Mouse (Mus musculus) hindbrain, embryonic 14.5 days (tissue): Measurements from ENCODE around the gene Psmb10. TPM values are rescaled to one million over a fixed set of nuclear protein-coding genes. Genes with fewer than 3 reads are reported as not detected.

ENCODE experiments used
- ATAC-seq: fragments of 200-750 bp; cut with Nextera tagmentation; 2 replicates; pipeline ENCODE4 v1.8.0; 2017; ENCODE audit warnings: moderate number of reproducible peaks, mild to moderate bottlenecking, moderate TSS enrichment, moderate library complexity; ENCODE audit not compliant: low FRiP score
- DNase-seq: peaks from one replicate; pipeline ENCODE4 v3.0.0-alpha.2; 2015; ENCODE audit warnings: low spot score
- H3K27ac ChIP-seq: fragments of 300-500 bp; sonication (generic); 2 replicates; pipeline ENCODE4 v1.5.1; 2014; ENCODE audit warnings: mild to moderate bottlenecking, moderate library complexity
- H3K27me3 ChIP-seq: fragments of 300-500 bp; sonication (generic); 2 replicates; pipeline ENCODE4 v1.6.1; 2014; ENCODE audit warnings: mild to moderate bottlenecking, low read length, mixed read lengths; ENCODE audit not compliant: control insufficient read depth, insufficient read depth
- H3K36me3 ChIP-seq: fragments of 300-500 bp; sonication (generic); replicated peaks from 2 replicates; pipeline ENCODE4 v1.6.1; 2014; ENCODE audit not compliant: control insufficient read depth, insufficient read depth
- H3K4me1 ChIP-seq: fragments of 300-500 bp; sonication (generic); replicated peaks from 2 replicates; pipeline ENCODE4 v1.6.1; 2014; ENCODE audit warnings: antibody characterized with exemption, low read length, mixed read lengths; ENCODE audit not compliant: control insufficient read depth, insufficient read depth
- H3K4me2 ChIP-seq: fragments of 300-500 bp; sonication (generic); replicated peaks from 2 replicates; pipeline ENCODE4 v1.6.1; 2014; ENCODE audit warnings: mild to moderate bottlenecking, moderate library complexity
- H3K4me3 ChIP-seq: fragments of 300-500 bp; sonication (generic); replicated peaks from 2 replicates; pipeline ENCODE4 v1.5.1; 2014; ENCODE audit warnings: mild to moderate bottlenecking, low read length
- H3K9ac ChIP-seq: fragments of 300-500 bp; sonication (generic); 2 replicates; pipeline ENCODE4 v1.6.1; 2014
- H3K9me3 ChIP-seq: fragments of 300-500 bp; sonication (generic); 2 replicates; pipeline ENCODE4 v1.6.1; 2016; ENCODE audit warnings: low read length; ENCODE audit not compliant: control insufficient read depth
- WGBS: fragments of 180-500 bp; shearing (Covaris S2); extraction: QIAGEN DNeasy Blood & Tissue Kit; methylation state at CpG from one replicate; pipeline ENCODE4 v1.1.7; 2014; 5-methylcytosine and 5-hydroxymethylcytosine counted together
- polyA plus RNA-seq: library from polyadenylated mRNA; unstranded; fragments of >200 nt; fragmentation: Nextera tagmentation; extraction: Ambion mirVana; gene quantifications from 2 replicates; pipeline ENCODE4 v1.2.1, GENCODE M21; 2014

The Psmb10 gene
- polyA plus RNA-seq, 1 experiment from 2014 or later: 79.8 TPM

- Histone ChIP-seq H3K27ac (no peak within 1 kb of the TSS), H3K9me3 (no peaks in the 10 kb centered on the region), H3K4me1 (0 out of 2 replicates have a peak, but pooled peaks cover 4% of the 10 kb centered on the region), H3K4me3 (no peak within 1 kb of the TSS), H3K36me3 (no peaks in the 10 kb centered on the region), H3K9ac (no peak within 1 kb of the TSS), H3K27me3 (no peaks in the 10 kb centered on the region), H3K4me2 (no peak within 1 kb of the TSS)
- 57% methylated on average over 7 of the region's 8 CpGs for WGBS
- peak; percentile 47; the same call in 1 of the 2 replicates for ATAC-seq
- no peak for DNase-seq
Measured at GRCm38 (mm10) chr8:105943321-105943739, 5.1 kb upstream of the Psmb10 start, which contains the start of gene Lcat. Gene Lcat, minus strand, starts transcription at chr8:105943382.

GRCm38 (mm10) chr8:105942542-105942941 lies 4.3 kb upstream of the Psmb10 start:
- DNase-seq (no peak), ATAC-seq (no peak)
- Histone ChIP-seq H3K4me1 (peaks cover 8% of the 10 kb centered on the region; the same call in 1 of the 2 replicates), H3K4me3 (no peak overlapping the region), H3K27ac (no peak overlapping the region), H3K9ac (no peak overlapping the region), H3K9me3 (no peaks in the 10 kb centered on the region), H3K4me2 (no peak overlapping the region), H3K27me3 (no peaks in the 10 kb centered on the region), H3K36me3 (no peaks in the 10 kb centered on the region)
- WGBS: 91% methylated on average over 5 of the region's 5 CpGs

GRCm38 (mm10) chr8:105942026-105942425 lies 3.8 kb upstream of the Psmb10 start:
- DNase-seq (no peak), ATAC-seq (no peak)
- Histone ChIP-seq H3K4me3 (no peak overlapping the region), H3K27me3 (no peaks in the 10 kb centered on the region), H3K36me3 (no peaks in the 10 kb centered on the region), H3K27ac (no peak overlapping the region), H3K4me2 (no peak overlapping the region), H3K9me3 (no peaks in the 10 kb centered on the region), H3K9ac (no peak overlapping the region), H3K4me1 (peaks cover 8% of the 10 kb centered on the region; the same call in 1 of the 2 replicates)
- WGBS: 94% methylated on average over 11 of the region's 11 CpGs

GRCm38 (mm10) chr8:105937496-105938305 lies 543 bp downstream of the Psmb10 start:
- ATAC-seq: peak; percentile 21; the same call in 1 of the 2 replicates
- peak overlapping the region; percentile 68 for H3K4me2 ChIP-seq
- WGBS: 2% methylated on average over 33 of the region's 33 CpGs
- peak overlapping the region; percentile 92 for H3K9ac ChIP-seq
- H3K9me3 ChIP-seq: no peaks in the 10 kb centered on the region
- H3K27me3 ChIP-seq: no peaks in the 10 kb centered on the region
- peak; percentile 39 for DNase-seq
- peak overlapping the region; percentile 68 for H3K4me3 ChIP-seq
- H3K27ac ChIP-seq: peak overlapping the region; percentile 96
- peaks cover 18% of the 10 kb centered on the region for H3K4me1 ChIP-seq
- H3K36me3 ChIP-seq: no peaks in the 10 kb centered on the region

- DNase-seq: peak; percentile 85
- Histone ChIP-seq H3K4me3 (peak overlapping the region; percentile 68), H3K27ac (peak overlapping the region; percentile 96), H3K4me2 (peak overlapping the region; percentile 68), H3K4me1 (peaks cover 18% of the 10 kb centered on the region), H3K36me3 (no peaks in the 10 kb centered on the region), H3K9ac (peak overlapping the region; percentile 92), H3K9me3 (no peaks in the 10 kb centered on the region), H3K27me3 (no peaks in the 10 kb centered on the region)
- ATAC-seq: peak; percentile 92
- WGBS: under 1% methylated on average over 30 of the region's 30 CpGs
Measured at GRCm38 (mm10) chr8:105936866-105937475, 1.3 kb downstream of the Psmb10 start.

- peak overlapping the region; percentile 68 for H3K4me2 ChIP-seq
- peak overlapping the region; percentile 92 for H3K9ac ChIP-seq
- ATAC-seq (no peak), DNase-seq (no peak)
- peak overlapping the region; percentile 96 for H3K27ac ChIP-seq
- 0 out of 2 replicates have a peak, but pooled peaks cover 3% of the 10 kb centered on the region for H3K36me3 ChIP-seq
- WGBS: 34% methylated on average over 7 of the region's 7 CpGs
- no peaks in the 10 kb centered on the region for H3K9me3 ChIP-seq
- peaks cover 18% of the 10 kb centered on the region for H3K4me1 ChIP-seq
- H3K4me3 ChIP-seq: peak overlapping the region; percentile 68
- H3K27me3 ChIP-seq: no peaks in the 10 kb centered on the region
Measured at GRCm38 (mm10) chr8:105935863-105936603, 2.2 kb downstream of the Psmb10 start.

GRCm38 (mm10) chr8:105935105-105935504 lies 3.1 kb downstream of the Psmb10 start:
- Histone ChIP-seq H3K4me3 (no peak overlapping the region), H3K36me3 (0 out of 2 replicates have a peak, but pooled peaks cover 3% of the 10 kb centered on the region), H3K27me3 (no peaks in the 10 kb centered on the region), H3K9me3 (no peaks in the 10 kb centered on the region), H3K4me2 (no peak overlapping the region), H3K4me1 (peaks cover 18% of the 10 kb centered on the region), H3K27ac (no peak overlapping the region), H3K9ac (no peak overlapping the region)
- ATAC-seq (no peak), DNase-seq (no peak)
- WGBS: 89% methylated on average over 6 of the region's 6 CpGs

GRCm38 (mm10) chr8:105933762-105934161 lies 4.5 kb downstream of the Psmb10 start, which contains the start of gene Ctrl:
Gene Ctrl, minus strand, starts transcription at chr8:105933862.
- Histone ChIP-seq H3K27me3 (no peaks in the 10 kb centered on the region), H3K4me1 (peaks cover 18% of the 10 kb centered on the region), H3K4me2 (no peak within 1 kb of the TSS), H3K9ac (no peak within 1 kb of the TSS), H3K9me3 (no peaks in the 10 kb centered on the region), H3K27ac (no peak within 1 kb of the TSS), H3K4me3 (no peak within 1 kb of the TSS), H3K36me3 (peaks cover 6% of the 10 kb centered on the region; the same call in 1 of the 2 replicates)
- ATAC-seq (no peak), DNase-seq (no peak)
- WGBS: 94% methylated on average over 2 of the region's 2 CpGs

GRCm38 (mm10) chr8:105932525-105932924 lies 5.7 kb downstream of the Psmb10 start:
- no peak overlapping the region for H3K4me2 ChIP-seq
- ATAC-seq: no peak
- 90% methylated on average over 11 of the region's 11 CpGs for WGBS
- H3K27me3 ChIP-seq: no peaks in the 10 kb centered on the region
- no peak overlapping the region for H3K27ac ChIP-seq
- no peak overlapping the region for H3K4me3 ChIP-seq
- H3K9ac ChIP-seq: no peak overlapping the region
- no peaks in the 10 kb centered on the region for H3K9me3 ChIP-seq
- peaks cover 6% of the 10 kb centered on the region; the same call in 1 of the 2 replicates for H3K36me3 ChIP-seq
- no peak for DNase-seq
- H3K4me1 ChIP-seq: peaks cover 10% of the 10 kb centered on the region; the same call in 1 of the 2 replicates
